Mouse (Mus musculus) ovary, adult 2 months (tissue): Measurements from ENCODE around the gene Gm49352. TPM values are rescaled to one million over a fixed set of nuclear protein-coding genes. Genes with fewer than 3 reads are reported as not detected.

ENCODE experiments used
- polyA plus RNA-seq: library from polyadenylated mRNA; depleted of rRNA; stranded (reverse); fragments of >200 nt; gene quantifications from 2 replicates; pipeline ENCODE4 v1.2.3, GENCODE M21; 2012; rRNA removed

Gm49352 gene
- polyA plus RNA-seq = not detected in 2 replicates

DNA sequence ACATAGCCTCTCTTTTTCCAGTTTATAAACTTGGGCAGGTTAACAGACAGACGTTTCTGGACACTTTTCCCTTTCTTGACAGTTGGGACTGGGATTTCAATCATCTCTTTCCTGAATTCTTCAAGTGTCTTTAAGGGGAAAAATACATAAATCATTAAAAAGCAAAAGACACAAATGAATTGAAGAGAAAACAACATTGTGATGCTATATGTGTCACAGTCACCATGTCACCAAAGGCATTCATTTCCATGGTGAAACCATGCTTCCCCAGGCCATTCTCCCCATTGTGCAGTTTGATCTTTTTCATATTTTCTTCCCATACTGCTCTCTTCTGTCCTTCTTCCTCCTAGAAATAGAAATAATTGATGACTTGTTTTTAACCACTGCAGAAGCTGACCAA is at the start of gene Gm49352:
Gm49352 (minus strand) TSS at position 101 of the 400 bp plus-strand sequence.

DNA sequence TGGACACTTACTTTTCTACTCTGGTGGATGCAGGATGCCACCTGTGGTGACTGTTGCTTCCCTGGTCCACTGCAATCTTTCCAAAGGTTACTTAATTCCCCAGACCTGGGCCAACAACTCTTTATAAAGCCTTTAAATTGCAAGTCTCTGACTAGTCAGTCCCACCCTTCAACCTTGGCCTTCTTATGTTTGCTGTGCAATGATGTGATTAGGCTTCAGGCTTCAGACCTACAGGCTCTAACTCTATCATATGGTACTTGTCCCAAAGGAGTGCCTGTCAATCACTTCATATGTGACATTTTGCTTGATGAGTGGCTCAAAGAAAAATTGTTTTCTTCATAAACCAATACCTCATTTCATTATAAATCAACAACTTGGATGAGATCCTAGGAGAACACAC is 2.1 kb upstream of the Gm49352 start, which contains the start of gene Cts3:
Cts3 (minus strand) TSS at position 101 of the 400 bp plus-strand sequence.

DNA sequence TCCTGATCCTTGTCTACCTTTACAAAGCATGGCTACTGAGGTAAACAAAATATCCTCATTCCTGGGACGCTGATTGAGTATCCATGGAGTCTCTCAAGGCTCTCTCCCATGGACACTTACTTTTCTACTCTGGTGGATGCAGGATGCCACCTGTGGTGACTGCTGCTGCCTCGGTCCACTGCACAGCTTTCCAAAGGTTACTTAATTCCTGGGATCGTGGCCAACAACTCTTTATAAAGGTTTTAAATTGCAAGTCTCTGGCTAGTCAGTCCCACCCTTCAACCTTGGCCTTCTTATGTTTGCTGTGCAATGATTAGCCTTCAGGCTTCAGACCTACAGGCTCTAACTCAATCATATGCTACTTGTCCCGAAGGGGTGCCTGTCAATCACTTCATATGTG is 26.3 kb downstream of the Gm49352 start, which contains the start of gene Ctsm:
Ctsm (minus strand) TSS at position 209 of the 400 bp plus-strand sequence.

Other genes with a start within 250 kb of the Gm49352 start
- not detected in 2 replicates for gene Cts7, start 210.0 kb downstream of the Gm49352 start, polyA plus RNA-seq
- gene Ctsm, start 26.3 kb downstream of the Gm49352 start, polyA plus RNA-seq = not detected in 2 replicates
- gene Cts3, start 2.0 kb upstream of the Gm49352 start, polyA plus RNA-seq = not detected in 2 replicates